Mouse (Mus musculus) hindbrain, embryonic 11.5 days (tissue): Measurements from ENCODE around the gene Car6. TPM values are rescaled to one million over a fixed set of nuclear protein-coding genes. Genes with fewer than 3 reads are reported as not detected.
A peak's percentile ranks its signal among the peaks of the same experiment; 100 is the strongest.

Source experiments
- ATAC-seq: fragments of 200-750 bp; cut with Nextera tagmentation; 2 replicates; pipeline ENCODE4 v1.8.0; 2017; ENCODE audit warnings: mild to moderate bottlenecking, moderate TSS enrichment, moderate library complexity; ENCODE audit not compliant: low FRiP score
- DNase-seq: peaks from one replicate; pipeline ENCODE4 v3.0.0-alpha.2; 2015; ENCODE audit warnings: low spot score
- H3K27ac ChIP-seq: fragments of 300-500 bp; sonication (generic); 2 replicates; pipeline ENCODE4 v1.5.1; 2014; ENCODE audit warnings: mild to moderate bottlenecking, low read depth, low read length
- H3K27me3 ChIP-seq: fragments of 300-500 bp; sonication (generic); 2 replicates; pipeline ENCODE4 v1.6.1; 2014; ENCODE audit warnings: mild to moderate bottlenecking, low read length, moderate library complexity, mixed read lengths; ENCODE audit not compliant: control insufficient read depth, insufficient read depth
- H3K36me3 ChIP-seq: fragments of 300-500 bp; sonication (generic); 2 replicates; pipeline ENCODE4 v1.6.1; 2014; ENCODE audit warnings: mild to moderate bottlenecking, low read length, moderate library complexity, mixed read lengths; ENCODE audit not compliant: control insufficient read depth, insufficient read depth
- H3K4me1 ChIP-seq: fragments of 300-500 bp; sonication (generic); replicated peaks from 2 replicates; pipeline ENCODE4 v1.6.1; 2014; ENCODE audit warnings: low read length, mixed read lengths; ENCODE audit not compliant: control insufficient read depth, insufficient read depth
- H3K4me2 ChIP-seq: fragments of 300-500 bp; sonication (generic); replicated peaks from 2 replicates; pipeline ENCODE4 v1.6.1; 2014; ENCODE audit warnings: mild to moderate bottlenecking, low read depth, low read length
- H3K4me3 ChIP-seq: fragments of 300-500 bp; sonication (generic); 2 replicates; pipeline ENCODE4 v1.5.1; 2014; ENCODE audit warnings: low read depth, low read length
- H3K9ac ChIP-seq: fragments of 300-500 bp; sonication (generic); 2 replicates; pipeline ENCODE4 v1.6.1; 2014; ENCODE audit warnings: low read depth, low read length
- H3K9me3 ChIP-seq: fragments of 300-500 bp; sonication (generic); 2 replicates; pipeline ENCODE4 v1.6.1; 2016; ENCODE audit warnings: low read length; ENCODE audit not compliant: control insufficient read depth
- WGBS: fragments of 180-500 bp; shearing (Covaris S2); extraction: QIAGEN DNeasy Blood & Tissue Kit; methylation state at CpG from one replicate; pipeline ENCODE4 v1.1.7; 2014; 5-methylcytosine and 5-hydroxymethylcytosine counted together
- polyA plus RNA-seq: library from polyadenylated mRNA; unstranded; fragments of >200 nt; fragmentation: Nextera tagmentation; extraction: Ambion mirVana; gene quantifications from 2 replicates; pipeline ENCODE4 v1.2.1, GENCODE M21; 2014

Car6 gene
- 0.21 TPM in 1 of 2 replicates, not detected in the other for polyA plus RNA-seq

- ATAC-seq, result no peak
- Histone ChIP-seq H3K4me1 (no peaks in the 10 kb centered on the region), H3K36me3 (no peaks in the 10 kb centered on the region), H3K27me3 (no peaks in the 10 kb centered on the region), H3K4me2 (no peak within 1 kb of the TSS), H3K4me3 (no peak within 1 kb of the TSS), H3K9ac (no peak within 1 kb of the TSS), H3K9me3 (no peaks in the 10 kb centered on the region), H3K27ac (no peak within 1 kb of the TSS)
- no peak for DNase-seq
- WGBS, result 75% methylated on average over 5 of the region's 5 CpGs
Measured at GRCm38 (mm10) chr4:150201232-150201631, at the start of gene Car6. TSS of gene Car6 (minus strand) at chr4:150201332.

- H3K9me3 ChIP-seq, result no peaks in the 10 kb centered on the region
- no peak overlapping the region for H3K9ac ChIP-seq
- no peak for ATAC-seq
- WGBS, result 85% methylated on average over 5 of the region's 5 CpGs
- DNase-seq, result no peak
- no peak overlapping the region; the same call in 1 of the 2 replicates for H3K27ac ChIP-seq
- peaks cover 3% of the 10 kb centered on the region; the same call in 1 of the 2 replicates for H3K4me1 ChIP-seq
- no peaks in the 10 kb centered on the region for H3K27me3 ChIP-seq
- H3K4me2 ChIP-seq, result no peak overlapping the region
- peaks cover 13% of the 10 kb centered on the region for H3K36me3 ChIP-seq
- no peak overlapping the region for H3K4me3 ChIP-seq
Measured at GRCm38 (mm10) chr4:150249731-150250270, 48.7 kb upstream of the Car6 start.

- no peak overlapping the region for H3K4me3 ChIP-seq
- WGBS, result 82% methylated on average over 5 of the region's 5 CpGs
- no peak overlapping the region for H3K9ac ChIP-seq
- H3K4me1 ChIP-seq, result peaks cover 3% of the 10 kb centered on the region; the same call in 1 of the 2 replicates
- H3K9me3 ChIP-seq, result no peaks in the 10 kb centered on the region
- no peak for ATAC-seq
- no peaks in the 10 kb centered on the region for H3K27me3 ChIP-seq
- no peak for DNase-seq
- H3K27ac ChIP-seq, result no peak overlapping the region
- H3K36me3 ChIP-seq, result peaks cover 13% of the 10 kb centered on the region
- no peak overlapping the region for H3K4me2 ChIP-seq
Measured at GRCm38 (mm10) chr4:150248917-150249316, 47.8 kb upstream of the Car6 start.

GRCm38 (mm10) chr4:150248009-150248408, 46.9 kb upstream of the Car6 start:
- DNase-seq, result peak; percentile 81
- Histone ChIP-seq H3K27me3 (no peaks in the 10 kb centered on the region), H3K4me3 (no peak overlapping the region), H3K9me3 (no peaks in the 10 kb centered on the region), H3K27ac (no peak overlapping the region), H3K9ac (no peak overlapping the region), H3K4me2 (no peak overlapping the region), H3K36me3 (peaks cover 18% of the 10 kb centered on the region), H3K4me1 (peaks cover 3% of the 10 kb centered on the region; the same call in 1 of the 2 replicates)
- ATAC-seq, result peak; percentile 60
- 68% methylated on average over 5 of the region's 5 CpGs for WGBS

GRCm38 (mm10) chr4:150245876-150246275, 44.7 kb upstream of the Car6 start:
- Histone ChIP-seq H3K4me1 (peaks cover 5% of the 10 kb centered on the region), H3K9ac (no peak overlapping the region), H3K36me3 (peaks cover 27% of the 10 kb centered on the region), H3K27ac (no peak overlapping the region), H3K27me3 (no peaks in the 10 kb centered on the region), H3K9me3 (no peaks in the 10 kb centered on the region), H3K4me3 (no peak overlapping the region), H3K4me2 (no peak overlapping the region)
- DNase-seq (no peak), ATAC-seq (no peak)
- WGBS, result 73% methylated on average over 2 of the region's 2 CpGs

GRCm38 (mm10) chr4:150242745-150243144, 41.6 kb upstream of the Car6 start:
- Histone ChIP-seq H3K4me2 (no peak overlapping the region), H3K27ac (no peak overlapping the region), H3K27me3 (no peaks in the 10 kb centered on the region), H3K9me3 (no peaks in the 10 kb centered on the region), H3K4me1 (peaks cover 4% of the 10 kb centered on the region; the same call in 1 of the 2 replicates), H3K4me3 (no peak overlapping the region), H3K36me3 (peaks cover 20% of the 10 kb centered on the region), H3K9ac (no peak overlapping the region)
- DNase-seq (no peak), ATAC-seq (no peak)
- 84% methylated on average over 5 of the region's 5 CpGs for WGBS

- H3K9me3 ChIP-seq, result no peaks in the 10 kb centered on the region
- H3K4me3 ChIP-seq, result no peak overlapping the region
- no peak overlapping the region for H3K9ac ChIP-seq
- DNase-seq (no peak), ATAC-seq (no peak)
- H3K27ac ChIP-seq, result no peak overlapping the region
- WGBS, result 72% methylated on average over 4 of the region's 4 CpGs
- no peaks in the 10 kb centered on the region for H3K27me3 ChIP-seq
- H3K4me2 ChIP-seq, result no peak overlapping the region
- peaks cover 4% of the 10 kb centered on the region; the same call in 1 of the 2 replicates for H3K4me1 ChIP-seq
- H3K36me3 ChIP-seq, result peaks cover 20% of the 10 kb centered on the region
Measured at GRCm38 (mm10) chr4:150241708-150242107, 40.6 kb upstream of the Car6 start.

GRCm38 (mm10) chr4:150240381-150240886, 39.3 kb upstream of the Car6 start:
- DNase-seq, result peak; percentile 15
- H3K9ac ChIP-seq, result no peak overlapping the region
- ATAC-seq, result no peak
- H3K36me3 ChIP-seq, result peaks cover 15% of the 10 kb centered on the region
- no peak overlapping the region; the same call in 1 of the 2 replicates for H3K4me2 ChIP-seq
- 90% methylated on average over 1 of the region's 1 CpGs for WGBS
- H3K9me3 ChIP-seq, result no peaks in the 10 kb centered on the region
- no peaks in the 10 kb centered on the region for H3K27me3 ChIP-seq
- peaks cover 4% of the 10 kb centered on the region; the same call in 1 of the 2 replicates for H3K4me1 ChIP-seq
- H3K27ac ChIP-seq, result no peak overlapping the region
- no peak overlapping the region for H3K4me3 ChIP-seq

GRCm38 (mm10) chr4:150239951-150240368, 38.8 kb upstream of the Car6 start:
- Histone ChIP-seq H3K9me3 (no peaks in the 10 kb centered on the region), H3K4me1 (peaks cover 4% of the 10 kb centered on the region; the same call in 1 of the 2 replicates), H3K27ac (no peak overlapping the region), H3K9ac (no peak overlapping the region), H3K27me3 (no peaks in the 10 kb centered on the region), H3K36me3 (peaks cover 15% of the 10 kb centered on the region), H3K4me2 (peak overlapping the region; percentile 56; the same call in 1 of the 2 replicates), H3K4me3 (peak overlapping the region; percentile 68)
- ATAC-seq (no peak), DNase-seq (peak; percentile 94)
- 6% methylated on average over 6 of the region's 6 CpGs for WGBS
